Mouse (Mus musculus) forebrain, embryonic 14.5 days (tissue): Measurements from ENCODE around the gene Retreg1. TPM values are rescaled to one million over a fixed set of nuclear protein-coding genes. Genes with fewer than 3 reads are reported as not detected.

Experiments used
- ATAC-seq: fragments of 200-750 bp; cut with Nextera tagmentation; 2 replicates; pipeline ENCODE4 v1.8.0; 2017; ENCODE audit warnings: mild to moderate bottlenecking, moderate library complexity
- DNase-seq: peaks from one replicate; pipeline ENCODE4 v3.0.0-alpha.2; 2015; ENCODE audit warnings: low spot score
- H3K27ac ChIP-seq: fragments of 300-500 bp; sonication (generic); 2 replicates; pipeline ENCODE4 v1.5.1; 2014; ENCODE audit warnings: low read depth, mild to moderate bottlenecking, control low read depth, low read length, moderate library complexity
- H3K27me3 ChIP-seq: fragments of 300-500 bp; sonication (generic); replicated peaks from 2 replicates; pipeline ENCODE4 v1.6.1; 2014; ENCODE audit warnings: low read length, control low read depth, mixed read lengths; ENCODE audit not compliant: control insufficient read depth, insufficient read depth
- H3K36me3 ChIP-seq: fragments of 300-500 bp; sonication (generic); 2 replicates; pipeline ENCODE4 v1.6.1; 2014; ENCODE audit warnings: low read length, control low read depth; ENCODE audit not compliant: control insufficient read depth, insufficient read depth
- H3K4me1 ChIP-seq: fragments of 300-500 bp; sonication (generic); 2 replicates; pipeline ENCODE4 v1.6.1; 2014; ENCODE audit warnings: antibody characterized with exemption, low read length, control low read depth; ENCODE audit not compliant: control insufficient read depth, insufficient read depth
- H3K4me2 ChIP-seq: fragments of 300-500 bp; sonication (generic); 2 replicates; pipeline ENCODE4 v1.6.1; 2014; ENCODE audit warnings: mild to moderate bottlenecking, control low read depth, low read length
- H3K4me3 ChIP-seq: fragments of 300-500 bp; sonication (generic); 2 replicates; pipeline ENCODE4 v1.5.1; 2014; ENCODE audit warnings: low read depth, low read length, control low read depth
- H3K9ac ChIP-seq: fragments of 300-500 bp; sonication (generic); 2 replicates; pipeline ENCODE4 v1.6.1; 2014; ENCODE audit warnings: mild to moderate bottlenecking, low read length, control low read depth, moderate library complexity
- H3K9me3 ChIP-seq: fragments of 300-500 bp; sonication (generic); replicated peaks from 2 replicates; pipeline ENCODE4 v1.6.1; 2016; ENCODE audit warnings: low read length, control low read depth, mixed read lengths; ENCODE audit not compliant: control insufficient read depth
- WGBS: fragments of 180-500 bp; shearing (Covaris S2); extraction: QIAGEN DNeasy Blood & Tissue Kit; methylation state at CpG from one replicate; pipeline ENCODE4 v1.1.7; 2014; 5-methylcytosine and 5-hydroxymethylcytosine counted together
- polyA plus RNA-seq: library from polyadenylated mRNA; unstranded; fragments of >200 nt; fragmentation: Nextera tagmentation; extraction: Ambion mirVana; gene quantifications from 2 replicates; pipeline ENCODE4 v1.2.1, GENCODE M21; 2014

The Retreg1 gene
- polyA plus RNA-seq, 1 experiment from 2014 or later: 6.7 TPM

DNA sequence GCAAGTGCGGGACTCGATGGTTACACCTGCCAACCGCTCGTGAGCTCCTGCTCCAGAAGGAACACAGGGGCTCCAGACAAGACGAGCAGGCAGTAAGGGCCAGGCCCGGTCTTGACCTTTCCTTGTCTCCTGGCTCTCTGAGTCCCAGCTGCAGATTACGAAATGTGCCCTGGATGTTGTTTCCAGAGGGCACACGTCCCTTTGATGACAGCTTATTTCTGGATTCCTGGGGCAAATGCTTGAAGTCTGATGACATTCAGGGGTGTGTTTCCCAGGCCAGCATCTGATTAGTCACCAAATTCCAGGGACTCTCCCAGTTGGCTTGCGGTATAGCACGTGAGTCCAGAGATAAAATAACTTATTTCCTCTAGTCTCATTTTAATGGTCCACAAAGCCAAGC lies 72.0 kb downstream of the Retreg1 start:
- ATAC-seq: no peak
- Histone ChIP-seq H3K9me3 (no peaks in the 10 kb centered on the region), H3K4me3 (no peak overlapping the region), H3K27ac (no peak overlapping the region), H3K36me3 (no peaks in the 10 kb centered on the region), H3K4me1 (no peaks in the 10 kb centered on the region; the same call in 1 of the 2 replicates), H3K27me3 (no peaks in the 10 kb centered on the region), H3K9ac (no peak overlapping the region), H3K4me2 (no peak overlapping the region)
- DNase-seq: no peak
- WGBS: 68% methylated on average over 10 of the region's 10 CpGs

DNA sequence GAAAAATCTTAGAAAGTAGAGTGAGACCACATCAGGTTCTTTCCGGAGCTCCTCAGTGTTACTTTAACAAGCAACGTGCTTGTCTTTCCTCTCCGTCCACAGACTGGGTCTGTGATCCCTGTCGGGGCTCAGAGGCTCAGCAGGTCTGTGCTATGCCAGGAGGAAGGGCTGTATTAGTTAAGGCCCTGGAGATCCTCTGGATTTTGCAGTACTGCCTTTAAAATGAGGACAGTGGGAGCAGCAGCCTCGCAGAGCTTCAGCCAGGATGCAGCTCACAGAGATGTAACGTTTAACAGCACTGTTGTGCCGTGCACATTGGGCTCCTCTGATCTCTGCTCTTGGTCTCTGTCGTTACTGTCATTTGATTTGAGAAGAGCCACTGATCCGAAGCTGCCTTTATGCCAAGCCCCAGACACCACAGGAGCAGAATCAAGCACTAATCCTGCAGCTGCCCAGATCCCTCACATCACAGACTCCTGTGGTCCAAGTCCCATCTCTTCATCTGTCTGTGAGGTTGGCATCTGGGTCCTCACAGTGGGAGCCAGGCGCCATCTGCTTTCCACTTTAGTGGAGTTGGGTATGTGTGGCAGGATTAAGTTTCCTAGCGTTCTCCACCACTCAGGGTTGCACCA lies 72.7 kb downstream of the Retreg1 start:
- H3K4me2 ChIP-seq: no peak overlapping the region
- peak; percentile 65; the same call in 1 of the 2 replicates for ATAC-seq
- 69% methylated on average over 11 of the region's 11 CpGs for WGBS

DNA sequence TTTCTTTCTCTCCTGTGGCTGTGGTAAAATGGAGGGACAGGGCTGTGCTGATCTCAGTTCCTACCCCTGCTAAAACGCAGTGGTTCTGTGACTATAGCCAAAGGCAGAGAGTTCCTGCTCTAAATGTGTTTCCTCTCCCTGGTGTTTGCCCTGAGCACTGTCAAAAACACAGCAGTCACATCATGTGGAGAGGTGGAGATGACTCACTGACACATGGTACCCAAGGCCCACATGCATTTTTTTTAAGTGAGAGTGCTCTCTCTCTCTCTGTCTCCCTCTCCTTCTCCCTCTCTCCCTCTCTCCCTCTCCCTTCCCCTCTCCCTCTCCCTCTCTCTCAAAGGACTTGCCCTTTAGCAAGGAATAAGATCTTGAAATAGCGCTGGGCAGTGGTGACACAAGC lies 73.3 kb downstream of the Retreg1 start:
- Histone ChIP-seq H3K4me1 (no peaks in the 10 kb centered on the region; the same call in 1 of the 2 replicates), H3K4me2 (no peak overlapping the region)
- ATAC-seq: no peak

More for the DNA sequence above, 72.7 kb downstream of the Retreg1 start:
- Histone ChIP-seq H3K4me3 (no peak overlapping the region), H3K27me3 (no peaks in the 10 kb centered on the region), H3K4me1 (no peaks in the 10 kb centered on the region; the same call in 1 of the 2 replicates), H3K9ac (no peak overlapping the region), H3K27ac (0 out of 2 replicates have a peak overlapping the region, but pooled peaks have one; percentile 4), H3K36me3 (no peaks in the 10 kb centered on the region), H3K9me3 (no peaks in the 10 kb centered on the region)
- DNase-seq: peak; percentile 29

DNA sequence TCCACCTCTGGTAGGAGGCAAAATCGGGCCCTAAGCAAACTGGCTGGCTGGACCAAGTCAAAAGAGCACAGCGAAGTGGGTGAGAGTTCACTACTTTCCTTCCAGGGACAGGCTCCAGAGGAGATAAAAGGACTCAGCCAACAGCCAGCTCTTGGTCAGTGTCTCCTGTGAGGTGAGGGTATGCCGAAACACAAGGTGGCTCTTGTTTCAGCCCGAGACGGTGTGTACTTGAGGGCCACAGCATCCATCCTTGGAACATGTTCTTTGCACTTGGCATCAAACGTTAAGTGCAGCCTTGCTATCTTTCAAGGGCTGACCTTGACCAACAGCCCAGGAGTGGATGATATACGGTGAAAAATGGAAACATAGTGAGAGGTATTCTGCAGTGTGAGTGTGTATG lies 75.7 kb downstream of the Retreg1 start:
- WGBS: 94% methylated on average over 7 of the region's 7 CpGs
- no peak overlapping the region for H3K27ac ChIP-seq
- no peak overlapping the region for H3K9ac ChIP-seq
- no peaks in the 10 kb centered on the region for H3K9me3 ChIP-seq
- no peaks in the 10 kb centered on the region for H3K27me3 ChIP-seq
- no peak for DNase-seq
- no peak overlapping the region for H3K4me3 ChIP-seq
- no peaks in the 10 kb centered on the region for H3K36me3 ChIP-seq
- no peak for ATAC-seq
- no peaks in the 10 kb centered on the region; the same call in 1 of the 2 replicates for H3K4me1 ChIP-seq
- no peak overlapping the region for H3K4me2 ChIP-seq

More for the DNA sequence above, 73.3 kb downstream of the Retreg1 start:
- Histone ChIP-seq H3K36me3 (no peaks in the 10 kb centered on the region), H3K27me3 (no peaks in the 10 kb centered on the region), H3K27ac (0 out of 2 replicates have a peak overlapping the region, but pooled peaks have one; percentile 4), H3K9me3 (no peaks in the 10 kb centered on the region), H3K4me3 (no peak overlapping the region), H3K9ac (no peak overlapping the region)
- no peak for DNase-seq
- WGBS: 77% methylated on average over 2 of the region's 2 CpGs

DNA sequence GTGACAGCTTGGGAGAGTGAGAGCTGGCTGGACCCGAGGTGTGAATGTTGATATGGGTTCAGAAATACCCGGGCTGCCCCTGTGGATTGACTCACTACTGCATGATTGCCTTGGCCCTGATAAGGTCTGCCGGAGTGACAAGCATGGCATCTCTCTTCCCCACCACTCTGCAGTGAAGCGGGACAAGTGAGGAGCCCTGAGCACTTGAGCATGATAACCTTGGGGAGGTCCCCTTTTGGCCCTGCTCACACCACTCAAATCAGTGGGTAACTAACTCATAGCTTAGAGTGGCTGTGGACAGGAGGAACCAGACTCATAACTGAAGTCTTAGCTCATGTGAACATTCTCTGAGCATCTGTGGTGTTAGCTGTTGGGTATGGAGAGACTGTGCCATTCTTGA lies 77.0 kb downstream of the Retreg1 start:
- 89% methylated on average over 4 of the region's 4 CpGs for WGBS
- ATAC-seq (no peak), DNase-seq (no peak)
- no peaks in the 10 kb centered on the region for H3K36me3 ChIP-seq
- H3K27me3 ChIP-seq: no peaks in the 10 kb centered on the region
- no peak overlapping the region for H3K4me2 ChIP-seq
- no peak overlapping the region for H3K9ac ChIP-seq
- H3K9me3 ChIP-seq: no peaks in the 10 kb centered on the region
- H3K4me1 ChIP-seq: no peaks in the 10 kb centered on the region; the same call in 1 of the 2 replicates
- no peak overlapping the region for H3K4me3 ChIP-seq
- H3K27ac ChIP-seq: no peak overlapping the region

DNA sequence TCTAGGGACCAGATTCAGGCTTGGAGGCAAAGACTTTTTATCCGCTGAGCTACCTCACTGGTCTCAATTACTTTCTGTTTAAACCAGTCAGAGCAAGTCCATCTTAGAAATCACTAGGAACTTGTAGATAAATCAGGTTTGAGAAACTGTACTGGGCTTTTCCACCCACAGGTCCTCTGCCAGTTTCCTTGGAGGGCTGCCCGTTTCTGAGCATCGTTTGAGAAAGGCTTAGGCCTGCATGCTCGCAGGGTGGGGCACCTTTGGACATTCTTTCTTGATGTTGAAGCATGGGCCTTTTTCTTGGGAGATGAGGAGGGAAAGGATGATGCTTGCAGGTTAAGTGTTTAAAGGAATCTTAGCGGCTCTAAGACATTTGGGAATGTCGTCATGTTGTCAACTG lies 77.9 kb downstream of the Retreg1 start:
- 93% methylated on average over 6 of the region's 6 CpGs for WGBS
- H3K36me3 ChIP-seq: no peaks in the 10 kb centered on the region
- H3K27ac ChIP-seq: no peak overlapping the region
- no peaks in the 10 kb centered on the region for H3K27me3 ChIP-seq
- H3K4me1 ChIP-seq: no peaks in the 10 kb centered on the region; the same call in 1 of the 2 replicates
- H3K4me2 ChIP-seq: no peak overlapping the region
- H3K4me3 ChIP-seq: no peak overlapping the region
- no peak for ATAC-seq
- no peak overlapping the region for H3K9ac ChIP-seq
- DNase-seq: no peak
- H3K9me3 ChIP-seq: no peaks in the 10 kb centered on the region

DNA sequence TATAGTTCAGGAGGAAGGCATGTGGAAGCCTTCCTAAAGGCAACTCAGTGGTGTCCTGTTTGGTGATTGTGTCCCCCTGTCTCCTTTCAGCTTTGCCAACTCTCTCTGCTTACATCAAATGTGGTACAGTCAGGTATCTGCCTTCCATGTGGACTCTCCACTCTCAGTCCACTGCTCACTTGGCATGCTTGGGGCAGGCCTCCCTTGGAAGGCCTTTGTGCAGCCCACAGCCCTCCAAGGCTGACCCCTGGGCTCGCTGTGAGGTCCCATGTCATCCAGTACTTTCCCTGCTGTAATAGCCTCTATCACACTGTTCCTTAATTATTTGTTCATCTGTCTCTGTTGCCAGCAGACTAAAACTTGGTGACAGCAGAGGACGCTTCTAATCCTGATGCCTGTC lies 79.0 kb downstream of the Retreg1 start:
- Histone ChIP-seq H3K4me3 (no peak overlapping the region), H3K9ac (no peak overlapping the region), H3K4me2 (no peak overlapping the region), H3K4me1 (no peaks in the 10 kb centered on the region), H3K36me3 (no peaks in the 10 kb centered on the region), H3K27ac (no peak overlapping the region), H3K27me3 (no peaks in the 10 kb centered on the region), H3K9me3 (no peaks in the 10 kb centered on the region)
- DNase-seq: no peak
- no peak for ATAC-seq
- 59% methylated on average over 2 of the region's 2 CpGs for WGBS

DNA sequence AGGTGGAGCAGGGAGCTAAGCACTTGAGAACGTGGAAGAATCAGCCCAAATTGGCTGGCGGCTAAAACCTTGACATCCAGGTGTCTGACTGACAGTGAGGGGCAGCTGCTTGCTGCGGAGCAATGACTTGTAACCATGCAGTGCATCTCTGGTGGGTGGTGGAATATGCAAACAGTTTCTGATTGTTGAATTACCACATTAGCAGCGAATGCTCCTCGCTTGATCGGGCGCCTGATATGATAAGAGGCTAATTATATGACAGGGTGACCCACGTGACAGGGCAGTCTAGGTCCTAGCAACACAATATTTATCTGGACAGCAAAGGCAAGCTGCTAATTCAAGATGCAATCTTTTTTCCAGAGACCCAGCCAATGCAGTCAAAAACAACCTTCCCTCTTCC lies 80.9 kb downstream of the Retreg1 start:
- no peak overlapping the region for H3K9ac ChIP-seq
- 81% methylated on average over 8 of the region's 8 CpGs for WGBS
- no peaks in the 10 kb centered on the region for H3K36me3 ChIP-seq
- no peak for ATAC-seq
- no peak overlapping the region for H3K27ac ChIP-seq
- H3K4me2 ChIP-seq: no peak overlapping the region
- no peaks in the 10 kb centered on the region for H3K9me3 ChIP-seq
- DNase-seq: no peak
- no peaks in the 10 kb centered on the region for H3K27me3 ChIP-seq
- H3K4me3 ChIP-seq: no peak overlapping the region
- no peaks in the 10 kb centered on the region for H3K4me1 ChIP-seq

DNA sequence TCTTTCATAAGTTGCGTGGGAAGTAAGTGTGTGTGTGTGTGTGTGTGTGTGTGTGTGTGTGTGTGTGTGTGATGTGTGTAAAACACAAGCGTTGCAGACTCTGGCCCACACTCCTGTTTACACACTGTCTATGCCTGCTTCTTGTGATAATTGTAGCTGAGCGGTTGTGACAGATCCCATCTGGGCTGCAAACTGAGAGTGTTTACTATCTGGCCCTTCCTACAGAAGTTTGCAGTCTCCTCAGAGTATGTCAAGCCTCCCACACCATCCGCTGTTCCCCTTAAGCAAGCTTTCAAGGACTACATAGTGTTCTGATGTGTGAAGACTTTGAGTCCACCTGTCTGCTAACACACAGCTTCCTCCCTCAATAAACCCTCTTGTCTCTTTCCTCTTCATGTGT lies 83.2 kb downstream of the Retreg1 start:
- no peak overlapping the region for H3K4me2 ChIP-seq
- no peak overlapping the region for H3K27ac ChIP-seq
- ATAC-seq: no peak
- no peaks in the 10 kb centered on the region for H3K4me1 ChIP-seq
- no peak for DNase-seq
- H3K9ac ChIP-seq: no peak overlapping the region
- no peaks in the 10 kb centered on the region for H3K9me3 ChIP-seq
- H3K4me3 ChIP-seq: no peak overlapping the region
- no peaks in the 10 kb centered on the region for H3K27me3 ChIP-seq
- WGBS: 99% methylated on average over 4 of the region's 4 CpGs
- no peaks in the 10 kb centered on the region for H3K36me3 ChIP-seq
